Mouse (Mus musculus): ENCODE measurements around the gene B4galt1. TPM values are rescaled to one million over a fixed set of nuclear protein-coding genes. Genes with fewer than 3 reads are reported as not detected.

The B4galt1 gene
- polyA plus RNA-seq, 1 experiment from 2014 or later, result 56.5 TPM

GRCm38 (mm10) chr4:40870206-40870605, 16.4 kb upstream of the B4galt1 start:
- Histone ChIP-seq H3K4me1 (replicated peaks) (peaks cover 27% of the 10 kb centered on the region), H3K36me3 (no peaks in the 10 kb centered on the region), H3K9ac (no peak overlapping the region), H3K4me2 (no peak overlapping the region), H3K27ac (ENCODE audit: poor library complexity, severe bottlenecking) (no peak overlapping the region), H3K27me3 (replicated peaks) (no peaks in the 10 kb centered on the region), H3K4me3 (no peak overlapping the region), H3K9me3 (replicated peaks) (no peaks in the 10 kb centered on the region)
- no peak for ATAC-seq (ENCODE audit: insufficient number of reproducible peaks, low FRiP score)
- 65% methylated on average over 4 of the region's 4 CpGs for WGBS

DNA sequence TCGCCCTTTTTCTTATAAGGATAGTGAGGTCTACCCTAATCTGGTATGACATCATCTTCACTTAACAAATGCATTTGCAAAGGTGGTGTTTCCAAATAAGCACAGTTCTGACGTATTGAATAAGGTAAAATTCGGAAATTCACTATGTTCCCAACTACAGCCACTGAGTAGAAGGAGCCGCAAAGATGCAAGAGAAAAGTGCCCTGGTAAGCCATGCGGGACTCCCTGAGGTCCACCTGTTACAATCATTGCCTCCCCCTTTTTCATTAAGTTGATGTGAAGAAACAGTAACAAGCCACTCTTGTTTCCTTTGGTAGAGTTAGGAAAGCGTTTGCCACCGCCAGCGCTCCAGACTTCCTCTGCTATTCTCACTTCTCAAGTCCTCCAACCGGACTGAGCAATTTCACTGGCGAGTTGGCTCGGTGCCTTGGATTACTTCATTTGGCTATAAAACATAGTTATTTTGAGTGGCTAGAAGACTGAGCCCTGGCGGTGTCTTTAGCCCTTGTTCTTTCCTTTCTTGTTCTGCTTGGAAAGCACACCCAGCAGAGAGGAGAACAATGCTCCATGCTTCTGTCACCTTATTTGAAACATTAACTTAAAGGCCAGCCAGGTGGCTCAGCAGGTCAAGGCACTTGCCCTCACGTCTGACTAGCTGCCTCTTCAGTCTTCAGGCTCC, 14.9 kb upstream of the B4galt1 start:
- Histone ChIP-seq H3K27me3 (replicated peaks) (no peaks in the 10 kb centered on the region), H3K4me1 (replicated peaks) (peaks cover 12% of the 10 kb centered on the region), H3K9me3 (replicated peaks) (no peaks in the 10 kb centered on the region), H3K9ac (no peak overlapping the region), H3K4me3 (no peak overlapping the region), H3K27ac (ENCODE audit: poor library complexity, severe bottlenecking) (no peak overlapping the region), H3K4me2 (no peak overlapping the region), H3K36me3 (no peaks in the 10 kb centered on the region)
- 67% methylated on average over 13 of the region's 13 CpGs for WGBS
- no peak for ATAC-seq (ENCODE audit: insufficient number of reproducible peaks, low FRiP score)

DNA sequence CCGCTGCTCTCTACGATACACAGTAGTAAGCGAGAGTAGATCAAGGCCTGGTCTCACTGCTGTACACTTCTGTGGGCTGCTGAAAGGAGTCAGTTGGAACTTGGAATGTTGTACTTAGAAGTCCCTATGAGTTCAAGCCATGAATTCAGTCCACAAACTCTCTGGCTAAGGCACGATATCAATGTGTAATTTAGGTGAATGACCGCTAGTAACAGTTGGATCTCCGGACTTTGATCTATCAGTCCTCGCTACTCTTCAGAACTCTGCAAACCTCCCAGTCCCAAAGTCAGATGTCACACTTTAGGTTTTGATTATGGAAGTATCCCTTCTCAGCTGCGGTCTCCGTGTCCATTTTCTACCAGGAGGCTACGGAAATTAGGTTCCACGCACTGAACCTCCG, 10.6 kb upstream of the B4galt1 start:
- Histone ChIP-seq H3K4me1 (replicated peaks) (peaks cover 4% of the 10 kb centered on the region; the same call in 1 of the 2 replicates), H3K27me3 (replicated peaks) (no peaks in the 10 kb centered on the region), H3K4me2 (no peak overlapping the region), H3K4me3 (no peak overlapping the region), H3K36me3 (no peaks in the 10 kb centered on the region), H3K9me3 (replicated peaks) (0 out of 2 replicates have a peak, but pooled peaks cover 4% of the 10 kb centered on the region), H3K9ac (no peak overlapping the region), H3K27ac (ENCODE audit: poor library complexity, severe bottlenecking) (no peak overlapping the region)
- no peak for ATAC-seq (ENCODE audit: insufficient number of reproducible peaks, low FRiP score)
- WGBS, result 92% methylated on average over 12 of the region's 12 CpGs

DNA sequence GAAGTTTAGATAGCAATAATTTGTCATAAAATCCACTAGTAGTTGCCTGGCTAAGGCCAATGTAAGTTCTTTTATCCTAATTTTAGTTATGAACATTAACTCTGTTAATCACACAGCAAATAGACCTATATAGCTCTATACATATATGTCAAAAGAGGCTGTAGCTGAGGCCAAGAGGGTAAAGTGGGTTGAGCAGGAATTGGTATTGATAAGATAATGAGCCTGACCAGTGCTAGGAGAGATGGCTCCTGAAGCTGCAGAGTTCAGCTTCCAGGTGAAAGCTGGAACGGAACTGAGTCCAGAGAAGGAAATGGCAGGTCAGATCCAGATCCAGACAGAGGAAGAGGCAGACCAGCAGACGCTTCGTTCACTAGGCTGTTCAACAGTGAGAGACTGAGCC, 9.5 kb upstream of the B4galt1 start:
- H3K36me3 ChIP-seq, result no peaks in the 10 kb centered on the region
- no peak overlapping the region for H3K4me2 ChIP-seq
- peak; percentile 39; the same call in 1 of the 2 replicates for ATAC-seq (ENCODE audit: insufficient number of reproducible peaks, low FRiP score)
- 42% methylated on average over 3 of the region's 3 CpGs for WGBS
- H3K4me3 ChIP-seq, result no peak overlapping the region
- H3K27ac ChIP-seq (ENCODE audit: poor library complexity, severe bottlenecking), result no peak overlapping the region
- H3K4me1 ChIP-seq (replicated peaks), result peaks cover 4% of the 10 kb centered on the region; the same call in 1 of the 2 replicates
- no peak overlapping the region for H3K9ac ChIP-seq
- no peaks in the 10 kb centered on the region for H3K27me3 ChIP-seq (replicated peaks)
- 0 out of 2 replicates have a peak, but pooled peaks cover 4% of the 10 kb centered on the region for H3K9me3 ChIP-seq (replicated peaks)

DNA sequence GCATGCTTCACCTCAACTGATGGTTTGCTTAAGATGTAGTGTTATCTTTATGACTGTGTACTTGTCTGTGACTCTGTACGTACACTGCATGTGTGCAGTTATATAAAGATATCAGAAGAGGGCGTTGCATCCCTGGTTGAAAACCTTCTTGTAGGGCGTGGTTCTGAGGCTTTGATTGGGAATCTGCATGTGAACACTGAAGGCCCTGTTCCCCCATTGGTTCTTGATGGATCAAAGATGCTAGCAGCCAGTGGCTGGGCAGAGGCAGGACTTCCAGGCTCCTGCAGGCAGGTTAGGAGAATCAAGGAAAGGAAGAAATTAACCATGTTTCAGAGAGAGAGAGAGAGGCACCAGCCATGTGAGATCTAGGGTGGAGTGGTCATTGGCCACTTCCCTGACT, 7.3 kb upstream of the B4galt1 start:
- H3K36me3 ChIP-seq, result no peaks in the 10 kb centered on the region
- ATAC-seq (ENCODE audit: insufficient number of reproducible peaks, low FRiP score), result no peak
- WGBS, result 73% methylated on average over 3 of the region's 3 CpGs
- peaks cover 4% of the 10 kb centered on the region; the same call in 1 of the 2 replicates for H3K4me1 ChIP-seq (replicated peaks)
- no peak overlapping the region for H3K9ac ChIP-seq
- 0 out of 2 replicates have a peak, but pooled peaks cover 4% of the 10 kb centered on the region for H3K9me3 ChIP-seq (replicated peaks)
- H3K27me3 ChIP-seq (replicated peaks), result no peaks in the 10 kb centered on the region
- H3K4me2 ChIP-seq, result no peak overlapping the region
- no peak overlapping the region for H3K4me3 ChIP-seq
- no peak overlapping the region for H3K27ac ChIP-seq (ENCODE audit: poor library complexity, severe bottlenecking)

DNA sequence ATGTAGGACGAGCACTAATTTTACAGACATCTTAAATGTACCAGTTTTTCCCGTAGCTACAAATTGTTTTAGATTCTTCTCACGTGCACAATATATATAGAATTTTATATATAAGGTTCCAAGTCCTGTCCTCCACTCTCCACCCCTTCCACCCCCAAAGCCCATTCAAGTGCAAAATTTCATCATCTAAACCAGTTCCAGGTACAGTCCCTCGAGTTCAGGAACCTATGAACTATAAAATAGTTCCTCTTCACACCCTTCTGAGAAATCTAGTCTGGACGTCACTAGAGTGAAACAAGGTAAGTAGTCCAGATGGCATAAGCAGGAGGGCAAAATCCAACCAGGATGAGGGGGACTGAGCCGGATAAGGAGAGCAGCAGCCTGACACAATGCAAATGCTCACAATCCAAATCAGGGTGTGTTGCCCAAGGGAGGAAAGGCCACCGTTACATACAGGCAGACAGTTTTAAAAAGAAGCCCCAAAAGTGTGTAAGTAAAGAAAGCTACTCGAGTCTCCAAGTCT, 4.1 kb upstream of the B4galt1 start:
- no peaks in the 10 kb centered on the region for H3K27me3 ChIP-seq (replicated peaks)
- H3K4me2 ChIP-seq, result no peak overlapping the region
- H3K27ac ChIP-seq (ENCODE audit: poor library complexity, severe bottlenecking), result no peak overlapping the region
- H3K4me1 ChIP-seq (replicated peaks), result peaks cover 7% of the 10 kb centered on the region
- WGBS, result 72% methylated on average over 8 of the region's 8 CpGs
- H3K4me3 ChIP-seq, result no peak overlapping the region
- no peaks in the 10 kb centered on the region for H3K36me3 ChIP-seq
- 0 out of 2 replicates have a peak, but pooled peaks cover 4% of the 10 kb centered on the region for H3K9me3 ChIP-seq (replicated peaks)
- no peak for ATAC-seq (ENCODE audit: insufficient number of reproducible peaks, low FRiP score)
- H3K9ac ChIP-seq, result no peak overlapping the region

GRCm38 (mm10) chr4:40856571-40856970, 2.8 kb upstream of the B4galt1 start:
- WGBS, result 68% methylated on average over 6 of the region's 6 CpGs
- Histone ChIP-seq H3K27me3 (replicated peaks) (no peaks in the 10 kb centered on the region), H3K4me2 (no peak overlapping the region), H3K9me3 (replicated peaks) (0 out of 2 replicates have a peak, but pooled peaks cover 4% of the 10 kb centered on the region), H3K4me3 (no peak overlapping the region), H3K27ac (ENCODE audit: poor library complexity, severe bottlenecking) (no peak overlapping the region), H3K4me1 (replicated peaks) (peaks cover 7% of the 10 kb centered on the region), H3K36me3 (no peaks in the 10 kb centered on the region), H3K9ac (no peak overlapping the region)
- no peak for ATAC-seq (ENCODE audit: insufficient number of reproducible peaks, low FRiP score)

DNA sequence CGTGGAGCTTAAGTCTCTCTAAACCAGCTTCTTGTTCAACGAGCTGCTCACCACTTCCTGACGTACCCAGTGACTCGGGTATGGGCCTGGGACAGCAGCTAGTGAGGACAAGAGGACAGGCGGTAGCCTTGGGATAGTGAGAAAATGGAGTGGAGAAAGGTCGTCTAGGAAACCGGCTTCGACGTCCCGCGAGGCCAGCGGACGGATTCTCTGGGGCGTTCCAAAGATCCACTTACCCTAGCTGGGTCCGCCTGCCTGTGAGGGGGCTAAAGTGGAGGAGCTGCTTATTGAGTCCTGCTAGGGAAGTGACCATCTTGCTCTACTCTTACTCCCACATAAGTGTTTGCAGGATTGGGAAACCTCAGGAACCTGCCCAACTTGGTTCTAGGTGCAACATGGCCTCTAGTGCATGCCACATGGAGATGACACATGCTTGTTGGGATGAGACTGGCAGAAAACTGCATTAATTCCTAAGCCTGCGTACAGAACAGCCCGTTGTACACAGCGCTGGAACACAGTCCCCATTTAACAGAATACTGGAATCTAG, 655 bp upstream of the B4galt1 start:
- H3K9me3 ChIP-seq (replicated peaks), result no peaks in the 10 kb centered on the region
- H3K9ac ChIP-seq, result peak overlapping the region; percentile 71
- WGBS, result 14% methylated on average over 18 of the region's 18 CpGs
- H3K4me2 ChIP-seq, result peak overlapping the region; percentile 80
- peak overlapping the region; percentile 90 for H3K27ac ChIP-seq (ENCODE audit: poor library complexity, severe bottlenecking)
- no peaks in the 10 kb centered on the region for H3K36me3 ChIP-seq
- ATAC-seq (ENCODE audit: insufficient number of reproducible peaks, low FRiP score), result peak; percentile 1; the same call in 1 of the 2 replicates
- no peaks in the 10 kb centered on the region for H3K27me3 ChIP-seq (replicated peaks)
- peaks cover 28% of the 10 kb centered on the region for H3K4me1 ChIP-seq (replicated peaks)
- peak overlapping the region; percentile 67 for H3K4me3 ChIP-seq

DNA sequence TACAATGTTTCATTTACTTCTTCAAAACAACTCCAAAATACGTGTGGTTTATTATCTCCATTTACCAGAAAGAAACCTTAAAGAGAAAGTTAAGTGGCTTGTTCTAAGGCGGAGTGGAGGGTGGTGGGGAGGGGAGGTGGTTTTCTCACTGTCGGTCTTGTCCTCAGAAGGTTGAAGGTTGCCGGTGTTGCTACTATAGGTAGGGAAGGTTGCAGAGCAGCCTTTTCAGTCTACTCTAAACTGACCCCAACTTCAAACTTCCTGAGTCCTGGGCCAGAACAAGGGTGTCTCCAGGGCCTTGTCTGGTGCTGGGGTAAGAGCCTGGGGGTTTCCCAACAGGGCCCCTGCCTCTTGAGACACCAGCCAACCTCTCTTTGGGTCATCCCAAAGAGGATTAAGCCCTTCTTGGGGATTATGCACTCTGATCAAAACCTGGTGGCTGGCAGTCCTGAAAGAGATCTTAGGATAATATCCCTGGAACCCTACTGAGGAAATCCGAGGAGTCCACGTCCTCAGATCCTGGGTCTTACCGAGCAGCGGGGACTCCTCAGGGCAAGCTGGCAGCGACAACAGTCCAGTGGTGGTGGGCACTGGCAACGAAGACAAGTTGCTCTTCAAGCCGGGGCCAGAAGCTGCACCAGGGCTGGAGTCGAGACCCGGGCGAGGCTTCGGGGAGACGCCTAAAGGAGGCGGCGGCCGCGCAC, 792 bp downstream of the B4galt1 start:
- H3K27ac ChIP-seq (ENCODE audit: poor library complexity, severe bottlenecking), result peak overlapping the region; percentile 90
- H3K36me3 ChIP-seq, result no peaks in the 10 kb centered on the region
- under 1% methylated on average over 20 of the region's 20 CpGs for WGBS
- peak overlapping the region; percentile 83 for H3K4me2 ChIP-seq
- peaks cover 43% of the 10 kb centered on the region for H3K4me1 ChIP-seq (replicated peaks)
- H3K4me3 ChIP-seq, result peak overlapping the region; percentile 67
- ATAC-seq (ENCODE audit: insufficient number of reproducible peaks, low FRiP score), result no peak
- no peaks in the 10 kb centered on the region for H3K27me3 ChIP-seq (replicated peaks)
- H3K9me3 ChIP-seq (replicated peaks), result no peaks in the 10 kb centered on the region
- H3K9ac ChIP-seq, result peak overlapping the region; percentile 86

DNA sequence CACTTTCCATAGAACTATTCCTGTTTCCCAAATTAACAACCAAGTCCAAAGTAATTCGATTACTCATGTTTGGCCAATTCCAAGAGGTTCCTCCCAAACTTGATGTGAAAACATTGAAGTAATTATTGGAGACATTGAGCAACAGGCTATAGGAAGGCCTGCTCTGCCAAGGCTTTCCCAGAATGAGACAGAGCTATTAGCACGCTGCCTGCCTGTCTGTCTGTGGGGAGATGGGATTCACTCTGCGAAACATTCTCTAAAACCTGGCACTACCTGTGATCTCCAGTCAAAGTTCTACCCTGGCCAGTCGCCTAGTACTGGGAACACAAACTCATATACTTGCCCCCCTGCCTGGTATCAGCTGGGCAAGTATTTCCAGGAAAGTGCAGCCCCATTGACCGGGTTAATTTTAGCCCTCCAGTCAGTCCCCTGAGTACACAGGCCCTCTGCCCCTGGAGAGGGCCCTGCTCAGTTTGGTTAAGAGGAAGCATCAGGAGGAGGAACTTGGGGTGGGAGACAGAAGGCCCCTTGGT, 1.5 kb downstream of the B4galt1 start:
- Histone ChIP-seq H3K27ac (ENCODE audit: poor library complexity, severe bottlenecking) (peak overlapping the region; percentile 90), H3K27me3 (replicated peaks) (no peaks in the 10 kb centered on the region), H3K4me3 (peak overlapping the region; percentile 67), H3K36me3 (no peaks in the 10 kb centered on the region), H3K9me3 (replicated peaks) (no peaks in the 10 kb centered on the region), H3K4me2 (peak overlapping the region; percentile 83), H3K4me1 (replicated peaks) (peaks cover 50% of the 10 kb centered on the region), H3K9ac (peak overlapping the region; percentile 86)
- no peak for ATAC-seq (ENCODE audit: insufficient number of reproducible peaks, low FRiP score)
- 14% methylated on average over 5 of the region's 5 CpGs for WGBS

GRCm38 (mm10) chr4:40851763-40852248, 2.0 kb downstream of the B4galt1 start:
- WGBS, result 7% methylated on average over 4 of the region's 4 CpGs
- Histone ChIP-seq H3K27me3 (replicated peaks) (no peaks in the 10 kb centered on the region), H3K4me3 (peak overlapping the region; percentile 67), H3K9me3 (replicated peaks) (no peaks in the 10 kb centered on the region), H3K9ac (peak overlapping the region; percentile 86), H3K4me2 (peak overlapping the region; percentile 83), H3K4me1 (replicated peaks) (peaks cover 55% of the 10 kb centered on the region), H3K27ac (ENCODE audit: poor library complexity, severe bottlenecking) (peak overlapping the region; percentile 90), H3K36me3 (no peaks in the 10 kb centered on the region)
- no peak for ATAC-seq (ENCODE audit: insufficient number of reproducible peaks, low FRiP score)
